Mouse (Mus musculus): ENCODE measurements at regions not wholly inside any gene's neighbourhood (a gene's known extent, or its start where the extent isn't known, plus 50 kb on each side); places are given as distances from the start of the nearest gene placed in this dataset.

DNA sequence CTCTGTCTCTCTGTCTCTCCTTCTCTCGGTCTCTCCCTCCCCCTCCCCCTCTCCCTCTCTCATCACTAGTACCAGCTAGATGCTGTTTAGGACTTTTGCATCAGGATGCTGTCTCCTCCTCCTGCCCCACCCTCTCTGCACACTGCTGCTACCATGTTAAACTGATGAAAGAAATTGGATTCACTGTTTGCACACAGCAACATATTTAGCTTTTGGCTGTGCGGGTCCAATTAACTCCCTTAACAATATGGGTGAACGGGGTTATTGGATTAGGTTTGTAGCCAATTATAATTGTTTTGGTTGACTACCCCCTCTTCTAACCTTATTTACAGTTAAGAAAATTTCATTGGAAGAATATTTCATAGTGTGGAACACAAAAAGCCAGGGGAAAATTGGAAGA is 424.0 kb upstream of the Sorcs1 start:
- DNase-seq (ENCODE audit: low read depth, low spot score): no peak

DNA sequence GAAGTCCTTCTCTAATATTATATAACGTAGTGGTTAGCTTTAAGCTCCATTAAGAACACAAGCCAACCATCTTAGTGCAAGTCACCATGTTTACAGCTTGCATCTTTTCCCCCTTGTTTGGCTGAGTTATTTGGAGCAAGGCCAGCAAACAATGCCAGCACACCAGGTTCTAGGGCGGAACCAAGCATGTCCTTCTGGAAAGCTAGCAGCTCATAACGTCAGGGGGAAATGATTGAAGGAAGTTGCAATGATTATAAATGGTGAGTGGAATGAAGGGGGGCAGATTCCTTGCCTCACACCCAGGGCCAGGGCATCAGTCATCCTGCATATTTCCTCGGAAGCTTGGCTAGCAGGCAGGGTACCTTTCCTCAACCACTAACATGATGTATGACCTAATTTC is 396.3 kb upstream of the Sorcs1 start:
- DNase-seq (ENCODE audit: low read depth, low spot score): no peak

DNA sequence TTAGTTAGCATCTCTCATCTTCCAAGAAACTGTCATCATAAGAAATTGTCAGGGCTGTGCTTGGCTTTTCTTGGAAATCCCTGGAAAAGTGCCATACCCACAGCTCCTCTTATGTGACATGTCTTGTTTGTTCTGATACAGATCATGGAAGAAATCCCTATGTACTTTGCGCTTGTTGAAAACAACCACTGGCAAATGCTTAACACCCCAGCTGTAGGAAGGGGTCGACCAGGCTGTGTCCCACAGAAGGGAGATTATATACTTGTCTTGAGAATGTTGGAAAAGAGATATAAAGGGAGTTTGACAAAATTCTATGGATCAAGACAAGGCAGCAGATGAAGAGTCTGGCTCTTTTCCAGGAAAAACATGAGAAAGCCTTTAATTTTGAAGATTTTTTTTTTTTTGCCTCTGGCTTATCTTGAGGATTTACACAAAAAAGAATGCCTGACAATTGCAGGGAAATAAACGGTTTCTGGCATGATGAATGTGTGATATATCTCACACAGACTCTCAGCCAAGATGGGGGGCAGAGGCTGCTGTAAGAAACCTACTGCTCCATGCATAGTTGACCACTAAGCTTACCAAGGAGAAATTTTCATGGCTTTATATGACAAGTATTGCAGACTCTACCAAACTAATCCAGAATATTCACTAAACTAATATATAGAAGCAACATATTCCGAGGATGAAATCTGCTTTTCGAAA is 381.7 kb upstream of the Sorcs1 start:
- DNase-seq (ENCODE audit: low read depth, low spot score): peak; percentile 31

DNA sequence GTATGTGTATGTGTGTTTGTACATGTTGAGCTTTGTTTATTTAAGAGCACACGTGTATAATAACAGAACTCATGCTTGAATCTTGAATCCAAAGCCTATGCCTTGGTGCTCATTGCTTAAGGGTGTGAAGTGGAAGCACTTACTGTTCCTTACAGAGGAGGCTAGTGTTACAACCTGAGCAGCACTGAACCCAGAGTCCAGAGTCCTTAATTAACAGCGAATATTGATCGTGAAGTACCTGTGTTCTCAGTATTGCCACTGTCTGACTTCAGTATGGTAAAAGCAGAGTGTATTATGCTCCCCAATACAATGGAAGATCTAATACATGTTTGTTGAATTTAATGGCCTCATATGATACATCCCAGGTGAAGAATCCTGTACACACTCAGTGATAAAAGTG is 365.1 kb upstream of the Sorcs1 start:
- DNase-seq (ENCODE audit: low read depth, low spot score): no peak

DNA sequence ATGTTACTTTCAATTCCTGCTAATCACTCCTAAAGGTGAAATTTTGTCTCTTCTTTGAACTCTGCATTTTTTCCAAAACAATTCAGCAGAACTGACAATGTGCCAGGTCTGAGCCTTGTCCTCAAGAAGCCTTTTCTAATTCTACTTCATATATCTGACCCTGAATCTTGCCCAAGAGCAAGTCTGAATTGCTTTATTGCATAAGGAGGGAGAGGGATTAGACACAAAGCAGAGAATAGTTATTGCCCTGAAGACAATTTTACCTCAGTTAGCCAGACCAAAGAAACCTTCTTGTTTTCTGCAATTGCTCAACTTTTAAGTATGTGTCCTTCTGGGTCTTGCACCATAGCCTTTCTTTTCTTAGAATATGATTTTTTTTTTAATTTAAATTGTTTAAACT is 316.0 kb upstream of the Sorcs1 start:
- no peak for DNase-seq (ENCODE audit: low read depth, low spot score)

DNA sequence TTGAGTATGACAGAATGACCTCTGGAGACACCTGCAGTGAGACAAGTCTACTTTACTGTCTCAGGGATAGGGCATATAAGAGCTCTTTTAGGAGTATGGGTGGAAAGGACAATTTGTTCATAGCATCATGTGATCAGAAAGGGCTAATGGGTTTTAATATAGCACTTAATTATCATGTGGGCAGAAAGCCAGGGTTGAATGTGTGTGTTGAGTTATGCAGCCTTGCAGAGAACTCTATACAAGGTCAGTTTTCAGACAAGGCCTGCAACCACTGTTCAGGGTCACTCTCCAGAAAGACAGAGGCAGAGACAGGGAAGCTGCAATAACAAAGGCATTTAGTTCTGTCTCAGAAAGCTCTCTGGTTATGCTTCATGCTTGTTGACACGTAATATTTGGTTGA is 292.6 kb upstream of the Sorcs1 start:
- no peak for DNase-seq (ENCODE audit: low read depth, low spot score)

DNA sequence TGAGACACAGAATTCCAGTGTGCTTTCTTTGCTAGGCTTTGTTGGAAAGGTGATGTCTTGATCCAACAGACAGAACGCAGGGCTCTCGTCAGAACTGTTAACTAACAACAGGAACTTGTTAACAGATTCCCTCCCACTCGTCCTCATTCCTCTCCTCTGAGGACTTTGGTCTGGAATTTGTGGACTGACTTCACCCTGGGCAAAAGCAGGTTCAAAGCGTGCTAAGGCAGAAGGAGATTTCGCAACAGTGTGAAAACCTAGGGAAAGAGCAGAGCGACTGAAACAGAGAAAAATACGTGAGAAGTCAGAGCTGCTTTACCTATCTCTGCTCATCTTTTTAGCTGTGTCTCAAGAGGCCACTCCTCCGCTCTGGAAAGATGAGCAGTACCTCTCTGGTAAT is 283.5 kb upstream of the Sorcs1 start:
- no peak for DNase-seq (ENCODE audit: low read depth, low spot score)

DNA sequence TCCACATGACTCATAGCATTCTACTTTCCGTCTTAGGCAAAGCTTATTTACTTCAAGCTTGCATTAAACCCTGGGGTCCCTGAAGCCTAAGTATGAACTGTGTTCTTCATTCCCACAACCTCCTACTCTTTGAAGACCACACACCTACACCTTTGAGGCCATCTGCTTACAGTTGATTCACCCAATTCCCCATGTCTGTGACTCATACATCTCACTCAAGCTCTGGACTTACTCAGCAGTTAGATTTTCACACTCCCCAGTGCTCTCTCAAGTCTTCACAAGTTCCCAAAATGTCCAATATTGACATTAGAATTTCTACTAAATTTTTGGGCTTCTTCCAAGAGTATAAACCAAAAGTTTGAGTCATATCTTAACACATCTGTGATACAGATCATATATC is 266.6 kb upstream of the Sorcs1 start:
- DNase-seq (ENCODE audit: low read depth, low spot score): peak; percentile 27

DNA sequence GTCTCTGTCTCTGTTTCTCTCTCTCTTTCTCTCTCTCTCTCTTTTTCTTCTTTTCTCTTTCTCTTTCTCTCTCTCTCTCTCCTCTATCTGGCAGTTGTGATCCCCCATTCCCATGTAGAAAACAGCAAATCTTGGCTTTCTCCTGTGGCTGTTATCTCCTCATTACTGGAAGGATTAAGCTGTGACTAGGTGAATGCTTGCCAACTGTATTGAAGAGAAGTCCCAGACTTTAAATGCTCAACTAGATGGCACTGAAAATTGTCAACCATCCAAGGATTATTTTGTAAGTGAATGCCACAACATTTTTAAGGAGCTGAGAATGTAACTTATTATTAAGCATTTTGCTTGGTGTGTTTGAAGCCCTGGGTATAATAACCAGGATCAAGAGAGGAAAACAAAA is 233.2 kb upstream of the Sorcs1 start:
- DNase-seq (ENCODE audit: low read depth, low spot score): no peak

DNA sequence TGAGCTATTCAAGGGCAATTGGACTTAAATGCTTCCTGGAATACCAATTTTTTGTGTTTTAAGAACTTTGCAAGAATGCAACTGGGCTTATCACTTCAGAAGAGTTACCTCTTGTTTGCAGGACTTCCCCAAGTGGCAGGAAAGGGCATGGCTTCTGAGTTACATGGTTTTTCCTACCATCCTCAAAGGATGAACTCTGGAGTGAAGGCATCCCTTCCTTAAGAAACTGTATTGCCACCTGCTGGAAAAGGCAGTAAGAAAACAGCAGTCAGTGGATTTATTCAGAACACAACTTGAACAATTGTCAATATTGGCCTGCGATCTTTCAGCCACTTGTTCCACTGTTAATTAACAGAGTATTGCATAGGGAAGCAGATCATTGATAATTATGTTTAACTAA is 232.2 kb upstream of the Sorcs1 start:
- DNase-seq (ENCODE audit: low read depth, low spot score): no peak

DNA sequence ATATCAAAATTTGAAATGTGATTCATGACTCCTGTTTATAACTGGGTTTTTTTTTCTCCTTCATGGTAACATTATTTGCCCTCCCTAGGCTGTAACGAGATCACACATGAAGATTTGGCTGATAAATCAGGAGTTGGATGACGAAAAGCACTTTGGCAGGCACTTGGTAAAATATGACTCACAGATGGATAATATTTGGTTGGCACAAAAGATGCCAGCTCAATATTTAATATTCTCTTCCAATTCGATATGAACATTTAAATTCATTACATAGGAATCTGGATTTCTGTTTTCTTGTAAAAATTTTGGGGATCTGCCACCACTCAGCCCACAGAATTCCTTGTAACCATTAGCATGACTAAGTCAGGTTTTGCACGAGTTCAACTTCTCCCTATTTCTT is 230.3 kb upstream of the Sorcs1 start:
- peak; percentile 11 for DNase-seq (ENCODE audit: low read depth, low spot score)

DNA sequence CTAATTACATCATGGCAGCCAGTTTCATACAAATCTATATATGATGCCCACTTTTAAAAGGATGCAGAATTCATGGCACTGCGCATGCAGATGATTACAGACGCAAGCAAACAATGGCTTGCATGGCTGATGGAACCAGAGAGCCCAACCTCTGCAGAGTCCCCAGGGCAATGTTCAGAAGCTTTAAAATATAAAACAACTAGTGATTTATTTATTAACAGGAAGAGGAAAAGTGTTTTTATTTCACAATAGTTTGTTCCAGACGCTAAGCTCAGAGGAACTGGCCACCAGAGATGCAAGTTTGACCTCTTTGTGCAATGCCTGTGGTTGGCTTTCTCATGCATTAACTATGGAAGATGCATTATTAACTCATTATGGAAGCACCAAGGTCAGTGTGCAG is 215.3 kb upstream of the Sorcs1 start:
- no peak for DNase-seq (ENCODE audit: low read depth, low spot score)

DNA sequence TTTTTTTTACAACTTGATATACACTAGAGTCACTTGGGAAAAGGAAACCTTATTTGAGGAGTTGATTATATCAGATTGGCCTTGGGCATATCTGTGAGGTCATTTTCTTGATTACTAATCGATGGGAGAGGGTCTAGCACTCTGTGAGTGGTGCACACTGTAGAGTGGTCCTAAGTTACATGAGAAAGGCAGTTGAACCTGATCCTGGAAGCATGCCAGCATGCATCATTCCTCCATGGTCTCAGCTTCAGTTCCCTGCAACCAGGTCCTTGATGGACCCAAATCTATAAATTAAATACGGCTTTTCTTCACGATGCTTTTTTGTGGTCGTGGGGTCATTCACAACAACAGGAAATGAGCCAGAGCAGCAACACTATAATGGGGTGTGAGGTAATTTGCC is 194.2 kb upstream of the Sorcs1 start:
- DNase-seq (ENCODE audit: low read depth, low spot score): no peak

DNA sequence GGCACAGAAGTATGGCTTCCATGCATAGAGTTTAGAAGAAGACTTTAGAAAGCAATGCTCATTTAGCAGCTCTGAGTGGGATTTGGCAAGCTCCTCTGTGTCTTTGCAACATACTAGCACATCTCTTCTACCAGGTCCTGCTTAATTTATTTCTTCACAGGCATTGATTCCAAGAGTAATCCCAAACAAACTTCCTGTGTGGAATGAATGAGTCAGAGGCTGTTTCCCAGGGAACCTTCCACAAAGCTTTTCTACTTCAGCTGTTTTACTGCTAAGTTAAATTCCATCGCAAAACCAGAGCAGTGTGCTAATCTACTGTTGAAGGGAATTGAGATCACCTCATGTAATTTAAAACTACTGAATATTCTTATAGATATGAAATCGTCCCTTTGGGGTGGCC is 193.7 kb upstream of the Sorcs1 start:
- peak; percentile 27 for DNase-seq (ENCODE audit: low read depth, low spot score)

DNA sequence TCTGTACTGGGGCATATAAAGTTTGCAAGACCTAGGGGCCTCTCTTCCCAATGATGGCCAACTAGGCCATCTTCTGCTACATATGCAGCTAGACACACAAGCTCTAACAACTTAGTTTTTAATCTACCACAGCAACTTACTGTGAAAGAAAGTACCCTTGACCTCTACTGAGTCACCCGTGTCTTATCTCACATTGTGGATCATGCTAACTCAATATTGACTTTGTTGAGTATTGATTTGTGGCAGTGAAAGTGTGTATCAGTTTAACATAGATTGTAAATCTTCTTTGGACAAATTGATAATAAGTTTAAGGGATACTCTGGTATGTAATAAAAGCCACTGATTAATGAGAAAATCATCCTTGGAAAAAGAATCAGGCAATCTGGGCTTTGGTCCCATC is 176.4 kb upstream of the Sorcs1 start:
- no peak for DNase-seq (ENCODE audit: low read depth, low spot score)

DNA sequence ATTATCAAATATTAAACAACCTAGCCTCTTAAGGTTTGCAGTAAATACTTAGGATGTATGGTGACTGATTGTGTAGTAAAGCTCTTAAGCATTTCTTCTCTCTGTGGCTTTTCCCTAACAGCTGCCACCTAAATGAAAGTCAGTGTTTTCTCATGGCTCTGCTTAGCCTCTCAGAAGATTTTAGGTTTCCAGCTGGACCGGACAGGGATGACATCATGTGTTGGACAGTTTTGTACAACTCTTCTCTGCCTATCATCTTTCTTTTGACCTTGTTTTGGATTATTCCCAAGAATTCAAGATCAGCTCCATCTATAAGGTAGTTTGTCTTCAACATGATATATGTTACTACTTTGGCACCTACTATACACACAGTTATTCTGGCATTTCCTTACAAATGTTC is 162.1 kb upstream of the Sorcs1 start:
- DNase-seq (ENCODE audit: low read depth, low spot score): no peak
